Mouse (Mus musculus) midbrain, embryonic 11.5 days (tissue): ENCODE results near the gene 3110082J24Rik. TPM values are rescaled to one million over a fixed set of nuclear protein-coding genes. Genes with fewer than 3 reads are reported as not detected.

Experiments
- ATAC-seq: fragments of 200-750 bp; cut with Nextera tagmentation; 2 replicates; pipeline ENCODE4 v1.8.0; 2017; ENCODE audit warnings: moderate TSS enrichment, moderate library complexity; ENCODE audit not compliant: low FRiP score
- DNase-seq: peaks from one replicate; pipeline ENCODE4 v3.0.0; 2015; ENCODE audit warnings: low spot score; ENCODE audit errors: missing footprints
- H3K27ac ChIP-seq: fragments of 300-500 bp; sonication (generic); 2 replicates; pipeline ENCODE4 v1.5.1; 2014; ENCODE audit warnings: low read depth, low read length
- H3K27me3 ChIP-seq: fragments of 300-500 bp; sonication (generic); 2 replicates; pipeline ENCODE4 v1.6.1; 2014; ENCODE audit warnings: mild to moderate bottlenecking, low read length, moderate library complexity, mixed read lengths; ENCODE audit not compliant: control insufficient read depth, insufficient read depth
- H3K36me3 ChIP-seq: fragments of 300-500 bp; sonication (generic); 2 replicates; pipeline ENCODE4 v1.6.1; 2014; ENCODE audit warnings: mild to moderate bottlenecking, low read length, moderate library complexity, mixed read lengths; ENCODE audit not compliant: control insufficient read depth, insufficient read depth
- H3K4me1 ChIP-seq: fragments of 300-500 bp; sonication (generic); 2 replicates; pipeline ENCODE4 v1.6.1; 2014; ENCODE audit warnings: low read length; ENCODE audit not compliant: control insufficient read depth, insufficient read depth
- H3K4me2 ChIP-seq: fragments of 300-500 bp; sonication (generic); 2 replicates; pipeline ENCODE4 v1.6.1; 2014; ENCODE audit warnings: mild to moderate bottlenecking, moderate library complexity
- H3K4me3 ChIP-seq: fragments of 300-500 bp; sonication (generic); 2 replicates; pipeline ENCODE4 v1.5.1; 2014; ENCODE audit warnings: low read depth, low read length
- H3K9ac ChIP-seq: fragments of 300-500 bp; sonication (generic); 2 replicates; pipeline ENCODE4 v1.6.1; 2014; ENCODE audit warnings: low read length
- H3K9me3 ChIP-seq: fragments of 300-500 bp; sonication (generic); 2 replicates; pipeline ENCODE4 v1.6.1; 2016; ENCODE audit warnings: low read length; ENCODE audit not compliant: control insufficient read depth
- WGBS: fragments of 180-500 bp; shearing (Covaris S2); extraction: QIAGEN DNeasy Blood & Tissue Kit; methylation state at CpG from one replicate; pipeline ENCODE4 v1.1.7; 2014; 5-methylcytosine and 5-hydroxymethylcytosine counted together
- polyA plus RNA-seq: library from polyadenylated mRNA; unstranded; fragments of >200 nt; fragmentation: Nextera tagmentation; extraction: Ambion mirVana; gene quantifications from 2 replicates; pipeline ENCODE4 v1.2.1, GENCODE M21; 2014

The 3110082J24Rik gene
- polyA plus RNA-seq, 1 experiment from 2014 or later = 3.7 TPM

DNA sequence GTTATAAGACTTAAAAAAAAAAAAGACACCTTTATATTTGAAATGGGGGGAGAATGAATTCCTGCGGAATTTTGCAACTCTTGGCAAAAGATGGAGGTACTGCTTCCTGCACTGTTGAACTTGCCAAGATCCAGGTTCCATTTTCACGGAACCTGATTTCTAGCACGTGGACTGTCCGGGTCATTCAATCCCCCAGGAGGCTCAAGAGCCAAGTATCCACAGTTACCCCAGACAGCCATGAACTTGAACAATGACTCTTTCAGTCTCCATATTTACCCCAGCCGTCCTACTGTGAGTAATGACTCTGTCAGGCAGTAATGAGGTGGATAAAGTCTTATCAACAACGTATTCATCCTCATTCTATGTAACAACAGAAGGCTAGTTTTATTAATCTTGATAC is 40.6 kb upstream of the 3110082J24Rik start:
- no peaks in the 10 kb centered on the region for H3K9me3 ChIP-seq
- no peak overlapping the region for H3K4me3 ChIP-seq
- peaks cover 11% of the 10 kb centered on the region for H3K36me3 ChIP-seq
- H3K4me1 ChIP-seq = no peaks in the 10 kb centered on the region
- no peak overlapping the region for H3K27ac ChIP-seq
- no peak for DNase-seq
- WGBS = 95% methylated on average over 6 of the region's 6 CpGs
- no peaks in the 10 kb centered on the region for H3K27me3 ChIP-seq
- no peak overlapping the region for H3K9ac ChIP-seq
- no peak for ATAC-seq
- no peak overlapping the region for H3K4me2 ChIP-seq

DNA sequence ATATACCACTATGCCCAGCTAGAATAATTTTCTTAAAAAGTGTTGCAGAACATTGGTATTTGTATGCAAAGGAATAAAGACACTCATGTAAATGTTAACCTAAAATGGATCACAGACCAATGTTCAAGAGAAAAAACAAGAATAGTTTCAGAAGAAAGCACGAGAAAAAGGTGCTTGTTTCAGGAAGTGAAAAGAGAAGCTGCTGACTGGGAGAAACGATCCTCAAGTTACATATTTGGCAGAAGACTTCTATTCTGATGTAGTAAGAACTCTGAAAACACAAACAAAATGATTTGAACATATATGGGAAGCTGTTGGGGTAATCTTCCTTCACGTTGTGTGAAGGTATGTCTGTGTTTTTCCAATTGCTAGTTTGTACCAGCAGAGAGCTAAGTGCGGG is 32.3 kb upstream of the 3110082J24Rik start:
- Histone ChIP-seq H3K4me1 (no peaks in the 10 kb centered on the region), H3K9me3 (no peaks in the 10 kb centered on the region), H3K36me3 (peaks cover 7% of the 10 kb centered on the region; the same call in 1 of the 2 replicates), H3K4me3 (no peak overlapping the region), H3K4me2 (no peak overlapping the region), H3K27ac (no peak overlapping the region), H3K9ac (no peak overlapping the region), H3K27me3 (no peaks in the 10 kb centered on the region)
- peak; percentile 28 for DNase-seq
- no peak for ATAC-seq
- WGBS = 90% methylated on average over 4 of the region's 4 CpGs

DNA sequence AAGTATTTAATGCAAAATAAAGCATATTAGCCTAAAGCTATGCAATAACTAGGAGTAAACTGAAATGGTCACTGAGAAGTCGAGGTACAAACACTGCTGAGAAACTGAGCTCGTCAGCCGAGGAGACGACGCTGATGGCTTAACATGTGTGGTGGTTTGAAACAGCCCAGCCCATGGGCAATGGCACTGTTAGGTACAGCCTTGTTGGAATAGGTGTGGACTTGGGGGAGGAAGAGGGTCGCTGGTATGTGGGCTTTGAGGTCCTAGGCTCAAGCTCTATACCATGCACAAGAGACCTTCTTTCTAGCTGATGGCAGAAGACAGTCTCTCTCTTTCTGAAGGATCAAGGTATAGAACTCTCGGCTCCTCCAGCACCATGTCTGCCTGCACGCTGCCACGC is 31.4 kb upstream of the 3110082J24Rik start:
- no peak overlapping the region for H3K9ac ChIP-seq
- peaks cover 7% of the 10 kb centered on the region; the same call in 1 of the 2 replicates for H3K36me3 ChIP-seq
- ATAC-seq = no peak

DNA sequence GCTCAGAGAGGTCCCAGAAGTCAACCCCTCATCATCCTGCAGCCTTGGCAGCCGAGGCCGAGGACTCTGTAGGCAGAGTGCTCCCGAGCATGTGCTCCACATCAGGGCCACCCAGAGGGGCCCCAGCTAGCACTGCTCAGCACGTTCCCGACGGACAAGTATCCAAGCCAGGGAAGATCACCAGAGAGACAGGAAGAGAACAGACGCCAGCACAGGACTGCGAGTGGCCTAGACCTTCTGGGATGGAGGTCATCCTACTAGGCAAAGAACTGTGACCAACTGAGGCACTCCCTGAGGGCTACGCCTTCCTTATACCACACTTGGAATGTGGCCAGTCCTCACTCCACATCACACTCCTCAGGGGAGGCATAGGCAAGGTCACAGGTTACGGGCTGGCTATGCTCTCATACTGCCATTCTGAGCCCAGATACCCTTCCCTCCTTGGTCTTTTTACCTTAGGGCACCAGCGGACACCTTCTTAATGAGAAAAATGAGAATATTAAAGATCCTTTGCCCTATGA is 29.9 kb upstream of the 3110082J24Rik start:
- WGBS = 95% methylated on average over 11 of the region's 11 CpGs
- Histone ChIP-seq H3K4me1 (no peaks in the 10 kb centered on the region), H3K9ac (no peak overlapping the region), H3K27me3 (no peaks in the 10 kb centered on the region), H3K4me2 (no peak overlapping the region), H3K9me3 (no peaks in the 10 kb centered on the region), H3K4me3 (no peak overlapping the region), H3K27ac (no peak overlapping the region), H3K36me3 (peaks cover 6% of the 10 kb centered on the region; the same call in 1 of the 2 replicates)
- peak; percentile 37 for DNase-seq
- no peak for ATAC-seq

More for the DNA sequence above, 31.4 kb upstream of the 3110082J24Rik start:
- Histone ChIP-seq H3K4me3 (no peak overlapping the region), H3K9me3 (no peaks in the 10 kb centered on the region), H3K4me1 (no peaks in the 10 kb centered on the region), H3K4me2 (no peak overlapping the region), H3K27me3 (no peaks in the 10 kb centered on the region), H3K27ac (no peak overlapping the region)
- DNase-seq = peak; percentile 31
- 95% methylated on average over 9 of the region's 9 CpGs for WGBS

DNA sequence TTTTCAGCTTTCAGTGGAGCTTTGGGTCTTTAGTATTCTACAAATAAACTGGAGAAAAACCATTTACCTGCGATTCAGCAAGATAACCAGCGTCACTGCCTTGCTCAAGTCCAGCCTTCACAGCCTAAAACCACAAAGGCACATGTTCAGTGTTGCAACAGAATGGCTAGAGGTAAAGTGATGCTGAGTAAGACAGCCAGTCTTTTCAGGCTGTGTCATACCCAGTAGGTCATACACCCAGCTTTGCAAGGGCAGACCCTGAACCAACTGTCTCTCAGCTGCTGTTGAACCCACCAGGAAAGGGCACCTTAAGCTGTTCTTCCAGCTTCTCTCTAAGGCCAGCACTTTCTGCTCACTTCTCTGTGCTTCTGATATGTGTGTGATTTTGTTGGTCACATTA is 26.3 kb upstream of the 3110082J24Rik start:
- Histone ChIP-seq H3K9ac (no peak overlapping the region), H3K4me3 (no peak overlapping the region), H3K27ac (no peak overlapping the region), H3K27me3 (no peaks in the 10 kb centered on the region), H3K9me3 (no peaks in the 10 kb centered on the region), H3K4me2 (no peak overlapping the region), H3K4me1 (no peaks in the 10 kb centered on the region), H3K36me3 (peaks cover 7% of the 10 kb centered on the region; the same call in 1 of the 2 replicates)
- ATAC-seq (no peak), DNase-seq (no peak)
- WGBS = 94% methylated on average over 2 of the region's 2 CpGs

DNA sequence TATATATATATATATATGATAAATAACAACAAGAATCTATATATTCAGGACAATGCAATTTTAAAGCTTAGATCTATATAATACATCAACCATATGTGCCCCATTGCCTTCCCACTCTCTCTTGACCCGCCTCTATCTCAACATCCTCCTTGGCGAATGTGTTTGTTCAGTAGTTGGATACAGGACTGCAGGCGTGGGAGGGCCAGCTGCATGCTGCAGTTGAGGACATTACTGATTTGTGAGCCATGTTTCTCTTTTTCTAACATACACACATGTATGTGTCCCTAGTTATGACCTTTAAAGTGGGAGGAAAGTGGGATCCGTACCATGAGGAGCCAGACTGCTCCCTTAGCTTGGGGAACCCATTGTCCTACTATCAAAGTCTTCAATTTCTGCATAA is 25.4 kb upstream of the 3110082J24Rik start:
- H3K27me3 ChIP-seq = no peaks in the 10 kb centered on the region
- H3K9ac ChIP-seq = no peak overlapping the region
- peak; percentile 72 for DNase-seq
- no peak overlapping the region for H3K4me3 ChIP-seq
- no peaks in the 10 kb centered on the region for H3K4me1 ChIP-seq
- peaks cover 10% of the 10 kb centered on the region; the same call in 1 of the 2 replicates for H3K36me3 ChIP-seq
- no peaks in the 10 kb centered on the region for H3K9me3 ChIP-seq
- 95% methylated on average over 4 of the region's 4 CpGs for WGBS
- no peak overlapping the region for H3K27ac ChIP-seq
- no peak for ATAC-seq
- no peak overlapping the region for H3K4me2 ChIP-seq

DNA sequence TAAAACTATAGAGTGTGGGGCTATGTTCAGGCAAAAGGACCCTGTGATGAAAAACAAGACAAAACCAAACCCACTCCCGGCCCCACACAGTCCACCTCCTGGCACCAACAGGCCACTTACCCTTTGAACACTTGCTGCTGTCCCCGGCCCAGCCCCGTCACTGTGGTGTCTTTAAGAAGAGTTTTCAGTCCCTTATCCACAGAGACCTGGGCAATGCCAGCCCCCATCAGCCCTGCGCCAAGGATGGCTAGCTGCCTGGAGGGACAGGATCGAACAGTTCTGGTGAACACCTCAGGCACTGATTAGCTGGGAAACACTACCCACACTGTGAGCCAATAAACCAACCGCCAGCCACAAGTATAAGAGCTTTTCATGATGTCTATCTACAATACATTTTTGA is 22.8 kb upstream of the 3110082J24Rik start:
- 95% methylated on average over 6 of the region's 6 CpGs for WGBS
- Histone ChIP-seq H3K9ac (no peak overlapping the region), H3K4me1 (no peaks in the 10 kb centered on the region), H3K27me3 (no peaks in the 10 kb centered on the region), H3K4me2 (no peak overlapping the region), H3K36me3 (peaks cover 10% of the 10 kb centered on the region; the same call in 1 of the 2 replicates), H3K9me3 (no peaks in the 10 kb centered on the region), H3K27ac (no peak overlapping the region), H3K4me3 (no peak overlapping the region)
- ATAC-seq = no peak
- peak; percentile 73 for DNase-seq

DNA sequence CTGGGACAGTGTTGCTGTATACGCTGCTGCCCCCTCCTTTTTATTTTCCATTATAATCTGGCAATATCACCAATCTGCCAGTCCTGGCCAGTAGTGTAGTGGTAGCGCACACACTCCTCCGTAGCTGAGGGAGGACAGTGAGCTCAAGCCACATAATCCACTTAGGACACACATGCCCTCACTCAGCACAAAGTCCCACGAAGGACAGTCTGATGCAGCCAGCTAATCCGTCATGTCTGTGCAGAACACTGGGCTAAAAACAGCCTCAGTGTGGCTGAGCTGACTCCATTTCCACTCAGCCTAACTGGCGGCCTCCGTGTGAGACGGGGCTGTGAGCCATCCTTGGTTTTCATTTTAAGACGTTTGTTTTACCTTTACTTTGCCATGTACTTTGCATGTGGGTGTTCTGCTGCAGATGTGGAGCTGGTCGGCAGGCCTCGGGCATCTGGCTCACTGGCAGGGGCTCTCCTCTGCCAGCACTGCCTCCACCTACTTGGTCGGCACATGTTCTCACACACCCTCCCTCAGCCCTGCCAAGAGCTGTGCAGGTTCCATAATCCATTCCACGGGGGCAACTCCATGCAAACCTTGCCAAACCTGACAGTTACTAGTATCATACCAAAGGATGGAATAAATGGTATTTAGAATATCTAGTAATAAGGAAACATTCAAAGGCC is 22.2 kb upstream of the 3110082J24Rik start:
- ATAC-seq (no peak), DNase-seq (peak; percentile 23)
- no peaks in the 10 kb centered on the region for H3K27me3 ChIP-seq
- 91% methylated on average over 13 of the region's 13 CpGs for WGBS
- peaks cover 10% of the 10 kb centered on the region; the same call in 1 of the 2 replicates for H3K36me3 ChIP-seq
- no peak overlapping the region for H3K4me3 ChIP-seq
- H3K9ac ChIP-seq = no peak overlapping the region
- no peak overlapping the region for H3K27ac ChIP-seq
- no peaks in the 10 kb centered on the region for H3K4me1 ChIP-seq
- H3K4me2 ChIP-seq = no peak overlapping the region
- H3K9me3 ChIP-seq = no peaks in the 10 kb centered on the region

DNA sequence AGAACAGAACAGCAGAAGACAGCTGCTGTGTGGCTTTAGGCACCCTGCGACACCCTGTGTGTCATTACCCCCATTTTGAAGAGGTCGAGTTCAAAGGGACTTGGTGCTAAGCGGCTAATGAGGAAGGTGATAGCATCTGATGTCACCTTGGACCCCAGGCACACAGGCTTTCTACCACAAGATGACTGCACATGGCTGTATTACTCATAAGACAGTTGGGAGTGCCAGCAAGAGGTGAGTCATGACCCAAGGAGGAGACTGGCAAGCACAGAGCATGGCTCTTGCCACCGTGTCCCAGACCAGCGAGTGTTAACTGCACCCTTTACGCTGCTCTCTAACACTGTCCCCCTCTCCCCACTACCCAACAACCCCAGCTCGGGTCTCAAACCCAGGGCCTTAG is 20.9 kb upstream of the 3110082J24Rik start:
- no peak overlapping the region for H3K4me2 ChIP-seq
- ATAC-seq (no peak), DNase-seq (peak; percentile 75)
- H3K9ac ChIP-seq = no peak overlapping the region
- no peak overlapping the region for H3K27ac ChIP-seq
- H3K27me3 ChIP-seq = no peaks in the 10 kb centered on the region
- 88% methylated on average over 7 of the region's 7 CpGs for WGBS
- H3K4me1 ChIP-seq = no peaks in the 10 kb centered on the region
- no peak overlapping the region for H3K4me3 ChIP-seq
- H3K36me3 ChIP-seq = peaks cover 8% of the 10 kb centered on the region; the same call in 1 of the 2 replicates
- H3K9me3 ChIP-seq = no peaks in the 10 kb centered on the region
